Mouse (Mus musculus): ENCODE results near the gene Vwa1.
"Not testable (repeated sequence)": the region's sequence is repeated elsewhere in the genome, so short reads cannot be mapped to it uniquely, and the experiment has no call there.

Vwa1 gene

DNA sequence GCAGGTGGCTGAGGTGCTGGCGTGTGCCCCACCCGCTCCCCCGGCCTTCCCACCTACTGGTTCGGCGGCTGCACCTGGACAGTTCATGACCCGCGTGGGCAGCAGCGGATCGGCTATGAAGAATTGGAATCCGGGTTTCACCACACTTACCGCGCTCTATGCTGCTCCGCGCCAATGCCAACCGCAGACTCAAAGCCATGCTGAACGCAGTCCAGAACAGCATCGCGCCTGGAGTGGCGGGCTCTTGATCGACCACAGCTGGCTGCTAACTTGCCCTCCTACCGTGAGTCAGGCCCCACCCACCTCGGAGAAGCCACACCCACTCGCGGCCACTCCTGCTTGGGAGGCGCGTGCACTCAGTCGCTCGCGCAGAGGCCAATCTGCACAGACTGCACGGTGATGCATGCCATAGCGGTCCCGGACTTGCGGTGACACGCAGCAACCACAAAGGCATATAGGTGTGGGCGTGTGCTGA is at the start of gene Vwa1:
TSS of gene Vwa1 (minus strand) at position 419 of the 475 bp plus-strand sequence.
- DNase-seq (ENCODE audit: low spot score): peak; percentile 81

GRCm38 (mm10) chr4:155823443-155823842 is 48.9 kb upstream of the Vwa1 start:
- no peak for DNase-seq (ENCODE audit: low spot score)

DNA sequence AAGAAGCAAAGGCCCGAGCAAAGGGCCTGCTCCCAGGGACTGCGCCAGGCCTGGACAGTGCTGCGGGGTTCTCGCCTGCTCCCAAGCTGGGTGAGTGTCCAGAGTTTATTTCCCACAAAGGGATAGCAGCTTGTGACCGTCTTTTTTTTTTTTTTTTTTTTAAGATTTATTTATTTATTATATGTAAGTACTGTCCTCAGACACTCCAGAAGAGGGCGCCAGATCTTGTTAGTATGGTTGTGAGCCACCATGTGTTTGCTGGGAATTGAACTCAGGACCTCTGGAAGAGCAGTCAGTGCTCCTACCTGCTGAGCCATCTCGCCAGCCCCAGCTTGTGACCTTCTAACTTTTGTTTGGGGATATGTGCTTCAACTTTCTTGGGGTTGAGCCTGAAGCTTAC is 46.5 kb upstream of the Vwa1 start:
- no peak for DNase-seq (ENCODE audit: low spot score)

- no peak for DNase-seq (ENCODE audit: low spot score)
These were observed 43.0 kb upstream of the Vwa1 start for GRCm38 (mm10) chr4:155817533-155817932.

- no peak for DNase-seq (ENCODE audit: low spot score)
These were observed 38.2 kb upstream of the Vwa1 start for GRCm38 (mm10) chr4:155812665-155813181.

DNA sequence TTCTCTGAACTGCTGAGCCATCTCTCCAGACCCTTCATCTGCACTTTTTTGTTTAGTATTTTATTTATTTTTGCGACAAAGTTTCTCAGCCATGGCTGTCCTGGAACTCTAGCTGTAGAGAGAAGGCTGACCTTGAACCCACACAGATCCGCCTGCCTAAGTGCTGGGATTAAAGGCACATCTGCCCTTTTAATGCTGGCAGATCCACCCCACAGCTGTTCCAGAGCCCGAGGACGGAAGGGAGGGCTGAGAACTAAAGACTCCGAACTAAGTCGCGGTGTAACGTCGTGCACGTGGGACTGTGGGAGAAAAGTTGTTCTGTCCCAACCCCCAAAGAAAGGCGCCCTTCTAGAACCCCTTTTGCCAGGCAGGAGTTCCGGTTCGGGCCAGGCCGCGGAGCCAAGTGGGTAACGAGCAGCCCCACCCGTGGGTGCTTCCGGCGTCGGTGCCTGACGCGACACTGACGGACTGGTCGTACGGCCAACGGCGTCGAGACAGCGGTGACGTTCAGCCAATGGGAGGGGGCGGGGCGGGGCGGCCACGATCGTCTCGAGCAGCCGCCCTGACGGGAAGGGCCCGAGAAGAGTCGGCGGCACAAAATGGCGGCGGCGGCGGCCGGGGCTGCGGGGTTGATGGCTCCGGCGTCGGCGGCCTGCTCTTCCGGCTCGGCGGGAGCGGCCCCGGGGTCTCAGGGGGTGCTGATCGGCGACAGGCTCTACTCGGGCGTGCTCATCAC is 37.6 kb upstream of the Vwa1 start, which contains the start of gene Ccnl2:
TSS of gene Ccnl2 (plus strand) at position 561 of the 736 bp plus-strand sequence.
- peak; percentile 93 for DNase-seq (ENCODE audit: low spot score)

GRCm38 (mm10) chr4:155807841-155808240 is 33.3 kb upstream of the Vwa1 start:
- no peak for DNase-seq (ENCODE audit: low spot score)

- DNase-seq (ENCODE audit: low spot score): peak; percentile 90
These were observed 29.0 kb upstream of the Vwa1 start for GRCm38 (mm10) chr4:155803340-155804041.

GRCm38 (mm10) chr4:155802741-155803339 is 28.3 kb upstream of the Vwa1 start, which contains the start of gene Mrpl20:
TSS of gene Mrpl20 (plus strand) at chr4:155802878.
- no peak for DNase-seq (ENCODE audit: low spot score)

DNA sequence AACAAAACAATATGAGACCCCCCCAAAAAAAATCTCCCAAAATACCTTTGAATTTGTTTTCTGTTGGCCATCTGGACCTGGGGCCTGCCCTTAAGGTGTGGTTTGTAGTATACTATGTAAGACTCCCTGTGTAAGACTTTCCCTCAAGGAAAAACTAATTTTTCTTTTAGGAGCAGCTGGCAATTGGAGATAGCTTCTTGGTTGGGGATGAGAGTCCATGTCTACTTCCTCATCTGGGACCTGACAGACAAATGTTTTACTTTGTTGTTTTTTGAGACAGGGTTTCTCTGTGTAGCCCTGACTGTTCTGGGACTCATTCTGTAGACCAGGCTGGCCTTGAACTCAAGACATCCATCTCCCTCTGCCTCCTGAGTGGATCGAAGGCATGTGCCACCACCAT is 27.6 kb upstream of the Vwa1 start:
- DNase-seq (ENCODE audit: low spot score): no peak

DNA sequence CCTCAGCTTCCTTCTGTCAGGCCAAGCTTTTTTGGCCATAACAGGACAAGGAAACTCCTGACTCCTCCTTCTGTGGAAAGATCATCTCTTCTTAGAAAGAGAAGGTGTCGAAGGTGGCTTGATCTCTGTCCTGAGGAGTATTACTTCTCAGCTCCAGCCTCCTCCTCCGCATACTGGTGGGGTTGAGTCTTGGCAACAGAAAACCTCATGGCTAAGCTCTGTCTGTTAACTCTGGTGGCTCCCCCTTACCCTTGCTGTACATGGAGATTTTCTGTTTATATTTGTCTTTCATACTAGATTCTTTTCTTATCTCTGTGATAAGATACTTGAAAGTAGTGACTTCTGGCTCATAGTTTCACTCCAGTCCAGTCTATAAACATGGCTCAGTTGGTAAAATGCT is 19.2 kb upstream of the Vwa1 start:
- DNase-seq (ENCODE audit: low spot score): no peak

- DNase-seq (ENCODE audit: low spot score): no peak
These were observed 16.9 kb upstream of the Vwa1 start for GRCm38 (mm10) chr4:155791240-155791933.

DNA sequence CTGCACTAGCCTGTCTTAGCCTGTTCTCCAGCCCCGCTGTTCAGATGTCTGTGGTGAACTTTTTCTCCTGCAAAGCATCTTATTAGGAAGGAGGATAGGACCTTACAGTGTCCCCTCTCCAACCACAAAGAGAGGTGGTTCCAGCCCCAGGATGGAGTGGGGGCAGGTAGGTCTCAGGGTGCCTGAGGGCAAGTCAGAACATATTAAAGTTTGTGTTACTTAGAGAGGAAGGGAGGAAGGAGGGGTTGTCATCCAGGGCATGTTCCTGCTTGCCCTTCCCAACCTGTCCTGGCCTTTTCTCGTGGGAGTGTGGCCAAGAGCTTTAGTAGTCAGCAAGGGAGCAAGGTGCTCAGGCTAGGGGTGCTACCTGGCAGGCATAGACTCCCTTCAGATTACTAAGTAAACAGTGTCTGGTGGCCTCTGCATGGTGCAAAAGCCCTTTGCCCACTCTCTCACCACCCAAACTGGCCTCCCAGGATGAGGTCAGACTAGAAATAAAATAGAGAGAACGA is 16.2 kb upstream of the Vwa1 start:
- no peak for DNase-seq (ENCODE audit: low spot score)

DNA sequence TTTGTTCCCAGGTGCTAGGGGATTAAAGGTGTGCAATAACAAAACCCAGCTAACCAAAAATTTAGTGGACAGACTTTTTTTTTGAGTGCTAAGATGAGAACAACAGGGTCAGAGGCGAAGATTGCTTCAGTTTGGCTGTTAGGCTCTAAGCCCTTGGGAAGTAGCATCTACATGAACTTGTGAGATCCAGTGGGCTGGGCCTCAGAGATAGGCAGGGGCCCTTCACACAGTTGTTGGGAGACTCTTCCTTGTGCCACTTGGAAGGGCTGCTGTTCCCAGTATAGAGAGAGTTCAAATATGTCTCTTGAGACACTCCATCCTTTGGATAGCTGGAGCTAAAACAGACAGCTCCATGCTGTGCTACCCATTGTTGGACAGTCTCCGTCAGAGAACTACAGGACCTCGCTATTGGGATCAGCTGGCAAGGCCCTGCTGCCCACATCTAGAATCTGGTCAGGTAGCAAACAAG is 15.6 kb upstream of the Vwa1 start, which contains the start of gene Ankrd65:
TSS of gene Ankrd65 (plus strand) at position 419 of the 469 bp plus-strand sequence.
- DNase-seq (ENCODE audit: low spot score): no peak

- DNase-seq (ENCODE audit: low spot score): not testable (repeated sequence)
These were observed 14.3 kb upstream of the Vwa1 start for GRCm38 (mm10) chr4:155788833-155789232.

DNA sequence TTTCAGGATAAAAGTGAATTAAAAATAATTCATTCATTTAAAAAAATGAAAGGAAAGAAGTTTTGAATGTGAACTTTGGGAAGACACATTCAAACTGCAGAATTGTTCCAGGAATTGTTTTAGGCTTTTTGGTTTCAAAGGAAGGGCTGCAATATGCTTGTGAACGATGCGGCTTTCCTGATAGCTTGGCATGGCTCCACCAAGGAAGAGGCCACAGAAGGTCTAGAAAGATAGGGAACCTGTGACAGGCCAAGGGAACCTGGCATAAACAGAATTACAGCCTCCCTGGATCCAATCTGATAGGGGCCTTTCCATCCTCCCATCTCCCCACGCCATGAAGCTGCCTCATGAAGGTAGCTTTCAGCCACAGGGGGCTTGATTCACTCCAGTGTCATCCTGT is 13.8 kb upstream of the Vwa1 start:
- no peak for DNase-seq (ENCODE audit: low spot score)

DNA sequence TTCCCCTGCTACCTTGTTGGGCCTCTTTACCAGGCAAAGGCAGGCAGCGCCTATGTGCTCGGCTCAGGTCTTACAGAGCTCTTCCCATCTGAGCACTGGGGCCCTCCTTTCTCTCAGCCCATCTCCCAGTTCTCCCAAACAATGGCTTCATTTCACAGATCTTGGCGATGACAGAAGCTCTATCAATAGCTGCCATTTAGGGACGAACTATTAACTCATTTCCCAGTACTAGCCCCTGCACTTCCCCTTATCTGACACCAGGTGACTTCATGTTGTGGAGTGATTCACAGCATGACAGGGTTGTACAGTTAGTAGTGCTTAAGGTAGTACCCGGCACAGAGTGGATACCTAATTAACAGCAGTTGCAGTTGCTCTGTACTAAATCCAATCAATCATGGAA is 11.3 kb upstream of the Vwa1 start, which contains the start of gene Tmem88b:
TSS of gene Tmem88b (minus strand) at position 56 of the 400 bp plus-strand sequence.
- no peak for DNase-seq (ENCODE audit: low spot score)

DNA sequence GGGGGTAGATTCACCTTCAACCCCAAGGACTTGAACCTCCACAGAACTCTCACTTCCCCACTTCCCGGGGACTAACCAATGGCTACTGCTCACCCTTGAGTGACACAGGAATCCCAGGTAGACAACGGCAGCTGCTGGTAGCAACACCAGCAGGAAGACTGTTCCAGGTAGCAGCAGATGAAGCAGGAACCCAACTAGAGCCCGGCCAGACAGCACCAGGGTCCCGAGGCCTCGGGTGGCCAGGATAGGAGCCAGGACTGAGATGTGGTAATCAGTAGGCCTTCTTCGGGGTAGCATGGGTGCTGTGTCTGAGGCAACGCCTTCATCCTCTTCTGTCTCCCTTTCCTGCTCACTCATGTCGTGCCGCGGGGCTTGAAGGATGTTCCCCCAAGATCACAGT is 10.7 kb upstream of the Vwa1 start:
- no peak for DNase-seq (ENCODE audit: low spot score)

GRCm38 (mm10) chr4:155784081-155784701 is 9.7 kb upstream of the Vwa1 start:
- peak; percentile 77 for DNase-seq (ENCODE audit: low spot score)

- DNase-seq (ENCODE audit: low spot score): no peak
These were observed 9.1 kb upstream of the Vwa1 start for GRCm38 (mm10) chr4:155783486-155784080.

All from ovary, adult 18-20 months (tissue).